Mouse (Mus musculus): ENCODE data around the gene Vapa.
"Not testable (repeated sequence)": the region's sequence is repeated elsewhere in the genome, so short reads cannot be mapped to it uniquely, and the experiment has no call there.

Vapa gene

DNA sequence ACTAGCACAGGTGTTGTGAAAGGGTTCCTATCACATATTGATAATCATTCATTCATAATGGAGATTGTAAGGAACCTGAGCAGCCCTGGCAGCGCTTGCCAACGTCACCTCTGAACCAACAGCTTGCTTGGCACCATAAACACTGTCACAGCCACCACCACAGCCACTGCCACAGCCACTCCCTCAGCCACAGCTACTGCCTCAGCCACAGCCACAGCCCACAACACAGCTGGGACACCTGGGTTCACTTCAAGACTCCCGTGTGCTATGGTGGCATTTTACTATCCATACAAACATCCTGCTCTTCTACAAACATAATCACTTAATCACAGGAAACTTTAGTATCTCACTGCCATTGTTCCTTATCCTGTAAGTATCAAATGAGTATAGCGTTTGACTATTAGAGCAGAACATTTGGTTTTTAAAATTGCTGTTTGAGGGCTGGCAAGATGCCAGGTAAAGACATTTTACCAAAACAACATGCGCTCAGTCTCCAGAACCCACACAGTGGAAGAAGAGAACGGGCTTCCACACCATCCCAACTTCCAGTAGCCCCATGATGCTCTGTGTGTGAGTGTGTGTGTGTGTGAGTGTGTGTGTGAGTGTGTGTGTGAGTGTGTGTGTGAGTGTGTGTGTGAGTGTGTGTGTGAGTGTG lies 51.9 kb downstream of the Vapa start:
- no peak for DNase-seq

GRCm38 (mm10) chr17:65559273-65559672 lies 54.1 kb downstream of the Vapa start:
- no peak for DNase-seq

DNA sequence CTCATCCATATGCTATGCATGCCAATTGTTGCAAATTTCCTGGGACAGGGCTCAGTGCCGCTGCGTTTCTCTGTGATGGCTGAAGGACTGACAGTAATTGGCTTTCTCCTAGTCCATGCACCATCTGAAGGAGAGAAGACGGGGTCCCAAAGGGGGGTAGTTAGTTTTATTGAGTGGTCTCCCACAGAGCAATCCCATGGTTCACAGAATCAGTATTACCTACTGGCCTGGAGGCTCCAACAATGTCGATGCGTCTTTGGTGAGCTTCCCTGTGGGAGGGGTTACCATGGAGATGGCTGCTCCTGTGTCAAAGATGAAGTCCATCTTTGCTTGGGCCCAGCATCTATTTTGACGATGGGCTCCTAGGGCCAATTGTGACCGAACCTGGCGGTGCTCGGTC lies 54.6 kb downstream of the Vapa start:
- DNase-seq: no peak

GRCm38 (mm10) chr17:65558217-65558616 lies 55.1 kb downstream of the Vapa start:
- peak; percentile 58 for DNase-seq

GRCm38 (mm10) chr17:65557212-65557611 lies 56.1 kb downstream of the Vapa start:
- no peak for DNase-seq

GRCm38 (mm10) chr17:65556798-65557197 lies 56.6 kb downstream of the Vapa start:
- no peak for DNase-seq

DNA sequence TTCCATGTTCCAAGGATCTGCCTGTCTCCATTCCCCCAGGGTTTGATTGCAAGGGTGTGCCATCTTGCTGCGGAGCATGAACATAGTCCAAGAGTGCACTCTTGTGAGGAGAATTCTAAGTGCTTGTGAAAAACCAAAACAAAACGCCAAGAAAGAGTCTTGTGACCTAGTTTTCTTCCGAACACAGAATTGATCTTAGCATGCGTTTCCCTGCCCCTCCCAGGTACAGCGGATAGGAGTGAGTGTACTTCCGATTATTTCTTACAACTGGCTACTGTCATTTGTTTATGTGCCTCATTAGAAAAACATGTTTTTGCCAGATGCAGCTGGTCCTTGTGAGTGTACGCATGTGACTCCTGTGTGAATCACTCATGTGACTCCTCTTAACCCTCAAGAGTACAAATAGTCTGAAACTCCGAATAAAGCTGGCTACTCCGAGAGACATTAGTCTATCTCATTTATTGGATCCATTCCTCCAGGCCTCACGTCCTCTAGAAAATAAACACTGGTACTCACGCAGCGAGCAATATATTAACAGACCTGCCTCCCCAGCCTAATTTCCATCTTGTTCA lies 60.8 kb downstream of the Vapa start:
- DNase-seq: no peak

DNA sequence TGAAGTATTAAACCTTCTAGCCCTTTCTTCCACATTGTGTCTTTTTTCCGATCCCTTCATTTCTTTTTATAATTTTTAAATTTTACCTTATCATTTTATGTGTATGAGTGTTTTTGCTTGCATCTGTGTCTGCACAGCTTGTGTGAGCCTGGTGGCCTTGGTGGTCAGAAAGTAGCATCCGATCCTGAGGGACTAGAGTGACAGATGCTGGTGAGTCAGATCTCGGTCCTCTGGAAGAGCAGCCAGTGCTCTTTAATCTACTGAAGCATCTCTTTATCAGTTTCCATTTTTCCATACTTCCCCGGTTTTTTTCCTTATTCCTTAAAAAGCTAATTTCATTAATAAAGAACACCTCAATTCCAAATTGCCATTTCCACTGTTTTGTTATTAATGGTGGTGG lies 63.0 kb downstream of the Vapa start:
- DNase-seq: no peak

GRCm38 (mm10) chr17:65548698-65549365 lies 64.5 kb downstream of the Vapa start:
- DNase-seq: no peak

- DNase-seq: not testable (repeated sequence)
These were observed 67.1 kb downstream of the Vapa start for GRCm38 (mm10) chr17:65546221-65546620.

DNA sequence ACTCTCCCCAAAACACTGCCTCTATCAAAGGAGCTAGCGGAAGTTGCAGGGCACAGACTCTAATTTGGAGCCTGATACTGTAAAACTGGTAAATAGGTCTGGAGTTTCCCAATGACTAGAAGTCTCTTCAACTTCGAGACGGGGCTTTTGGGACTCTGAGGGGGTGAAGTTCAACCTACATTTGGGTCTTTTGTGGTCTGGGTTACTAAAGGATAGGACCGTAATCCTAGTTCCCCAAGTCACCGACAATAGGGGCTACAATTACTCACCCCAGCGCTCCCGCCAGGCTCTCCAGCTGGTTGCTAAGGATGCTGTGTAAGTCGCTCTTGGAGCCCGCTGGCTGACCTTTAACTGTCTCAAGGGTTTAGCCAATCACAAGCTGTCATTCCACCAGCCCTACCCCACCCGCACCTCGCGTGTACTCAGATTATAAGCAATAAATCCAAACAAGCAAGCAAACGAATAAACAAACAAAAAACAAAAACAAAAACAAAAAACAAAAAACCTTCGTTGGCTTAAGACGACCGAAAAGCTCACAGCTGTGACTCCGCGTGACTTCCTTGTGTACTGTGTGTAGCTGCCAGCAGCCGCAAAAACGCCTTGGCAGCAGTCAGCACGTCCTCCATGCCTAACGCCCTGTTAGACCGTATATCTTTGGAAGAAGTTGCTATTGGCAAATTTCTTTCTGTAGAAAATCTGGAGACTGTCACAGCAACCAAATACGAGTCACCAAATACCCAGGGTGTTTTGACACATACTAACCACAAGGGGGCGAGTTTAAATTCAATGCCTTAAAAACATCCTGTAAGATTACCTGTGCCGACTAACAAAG lies 72.7 kb downstream of the Vapa start, which contains the start of gene Tmem232:
Gene Tmem232, minus strand, starts transcription at position 342 of the 832 bp plus-strand sequence.
- DNase-seq: no peak

- DNase-seq: no peak
These were observed 77.2 kb downstream of the Vapa start for GRCm38 (mm10) chr17:65536156-65536555.

GRCm38 (mm10) chr17:65532381-65532780 lies 81.0 kb downstream of the Vapa start:
- not testable (repeated sequence) for DNase-seq

Measured in right cerebral cortex, postnatal 4 days (tissue).